Mouse (Mus musculus): ENCODE measurements around the gene Tarbp2. TPM values are rescaled to one million over a fixed set of nuclear protein-coding genes. Genes with fewer than 3 reads are reported as not detected.

Gene Tarbp2
- polyA plus RNA-seq, 1 experiment from 2014 or later = 87.7 TPM

DNA sequence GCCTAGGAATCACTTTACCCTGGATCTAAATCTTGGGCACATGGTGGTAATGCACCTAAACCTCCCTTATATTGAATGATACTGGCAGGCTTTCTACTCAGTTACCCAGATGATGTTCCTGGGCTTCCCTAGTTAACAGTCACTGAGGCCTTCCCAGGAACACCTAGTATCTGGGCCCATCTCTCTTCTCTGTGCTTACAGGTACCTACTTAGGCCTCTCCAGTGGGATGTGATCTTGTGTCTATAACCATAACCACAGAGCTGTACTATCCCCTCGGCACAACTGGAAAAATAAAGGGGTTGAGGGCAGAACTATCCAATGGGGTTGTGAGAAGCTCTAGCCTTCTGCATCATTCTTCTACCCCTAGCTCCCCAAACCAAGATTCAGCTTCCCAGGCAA lies 11.1 kb upstream of the Tarbp2 start:
- Histone ChIP-seq H3K4me2 (no peak overlapping the region), H3K9ac (no peak overlapping the region), H3K36me3 (ENCODE audit: poor library complexity, severe bottlenecking) (peaks cover 49% of the 10 kb centered on the region), H3K9me3 (replicated peaks) (no peaks in the 10 kb centered on the region), H3K27ac (no peak overlapping the region), H3K4me3 (no peak overlapping the region), H3K4me1 (peaks cover 29% of the 10 kb centered on the region), H3K27me3 (no peaks in the 10 kb centered on the region)
- 81% methylated on average over 1 of the region's 1 CpGs for WGBS
- no peak for ATAC-seq

GRCm38 (mm10) chr15:102507561-102507960 lies 10.4 kb upstream of the Tarbp2 start:
- H3K4me1 ChIP-seq = peaks cover 36% of the 10 kb centered on the region
- H3K27ac ChIP-seq = no peak overlapping the region
- no peaks in the 10 kb centered on the region for H3K9me3 ChIP-seq (replicated peaks)
- no peaks in the 10 kb centered on the region for H3K27me3 ChIP-seq
- no peak overlapping the region for H3K9ac ChIP-seq
- H3K4me3 ChIP-seq = no peak overlapping the region
- H3K36me3 ChIP-seq (ENCODE audit: poor library complexity, severe bottlenecking) = peaks cover 42% of the 10 kb centered on the region
- no peak overlapping the region for H3K4me2 ChIP-seq
- no peak for ATAC-seq

- Histone ChIP-seq H3K9ac (no peak overlapping the region), H3K4me2 (no peak overlapping the region), H3K36me3 (ENCODE audit: poor library complexity, severe bottlenecking) (peaks cover 34% of the 10 kb centered on the region), H3K9me3 (replicated peaks) (no peaks in the 10 kb centered on the region), H3K4me1 (peaks cover 39% of the 10 kb centered on the region), H3K27me3 (no peaks in the 10 kb centered on the region), H3K27ac (no peak overlapping the region), H3K4me3 (no peak overlapping the region)
- 88% methylated on average over 3 of the region's 3 CpGs for WGBS
- no peak for ATAC-seq
Observed at GRCm38 (mm10) chr15:102508336-102508735, 9.7 kb upstream of the Tarbp2 start.

- Histone ChIP-seq H3K4me3 (peak overlapping the region; percentile 62), H3K9me3 (replicated peaks) (no peaks in the 10 kb centered on the region), H3K4me1 (peaks cover 49% of the 10 kb centered on the region), H3K4me2 (peak overlapping the region; percentile 80), H3K27me3 (no peaks in the 10 kb centered on the region), H3K36me3 (ENCODE audit: poor library complexity, severe bottlenecking) (peaks cover 16% of the 10 kb centered on the region), H3K9ac (peak overlapping the region; percentile 73), H3K27ac (peak overlapping the region; percentile 83)
- ATAC-seq = peak; percentile 76
- WGBS = 6% methylated on average over 9 of the region's 9 CpGs
Observed at GRCm38 (mm10) chr15:102510110-102510509, 7.9 kb upstream of the Tarbp2 start.

GRCm38 (mm10) chr15:102510590-102511284 lies 7.3 kb upstream of the Tarbp2 start:
- Histone ChIP-seq H3K27me3 (no peaks in the 10 kb centered on the region), H3K4me1 (peaks cover 55% of the 10 kb centered on the region), H3K4me2 (peak overlapping the region; percentile 80), H3K27ac (peak overlapping the region; percentile 83), H3K4me3 (peak overlapping the region; percentile 62), H3K36me3 (ENCODE audit: poor library complexity, severe bottlenecking) (peaks cover 10% of the 10 kb centered on the region), H3K9me3 (replicated peaks) (no peaks in the 10 kb centered on the region), H3K9ac (peak overlapping the region; percentile 73)
- ATAC-seq = peak; percentile 96
- WGBS = 3% methylated on average over 33 of the region's 34 CpGs

GRCm38 (mm10) chr15:102511285-102511833 lies 6.6 kb upstream of the Tarbp2 start:
- Histone ChIP-seq H3K36me3 (ENCODE audit: poor library complexity, severe bottlenecking) (peaks cover 9% of the 10 kb centered on the region), H3K4me2 (peak overlapping the region; percentile 80), H3K9me3 (replicated peaks) (no peaks in the 10 kb centered on the region), H3K27ac (peak overlapping the region; percentile 83), H3K4me1 (peaks cover 60% of the 10 kb centered on the region), H3K9ac (no peak overlapping the region), H3K27me3 (no peaks in the 10 kb centered on the region), H3K4me3 (peak overlapping the region; percentile 5)
- WGBS = 16% methylated on average over 6 of the region's 6 CpGs
- ATAC-seq = no peak

GRCm38 (mm10) chr15:102512010-102512409 lies 6.0 kb upstream of the Tarbp2 start:
- no peak for ATAC-seq
- peaks cover 60% of the 10 kb centered on the region for H3K4me1 ChIP-seq
- WGBS = 29% methylated on average over 5 of the region's 5 CpGs
- H3K4me3 ChIP-seq = no peak overlapping the region
- H3K9ac ChIP-seq = 0 out of 2 replicates have a peak overlapping the region, but pooled peaks have one; percentile 21
- H3K27me3 ChIP-seq = no peaks in the 10 kb centered on the region
- peak overlapping the region; percentile 80 for H3K4me2 ChIP-seq
- H3K36me3 ChIP-seq (ENCODE audit: poor library complexity, severe bottlenecking) = peaks cover 5% of the 10 kb centered on the region; the same call in 1 of the 2 replicates
- peak overlapping the region; percentile 83 for H3K27ac ChIP-seq
- no peaks in the 10 kb centered on the region for H3K9me3 ChIP-seq (replicated peaks)

GRCm38 (mm10) chr15:102512471-102512870 lies 5.5 kb upstream of the Tarbp2 start:
- no peak overlapping the region for H3K4me2 ChIP-seq
- ATAC-seq = no peak
- H3K9ac ChIP-seq = no peak overlapping the region
- H3K4me3 ChIP-seq = no peak overlapping the region
- H3K36me3 ChIP-seq (ENCODE audit: poor library complexity, severe bottlenecking) = peaks cover 5% of the 10 kb centered on the region; the same call in 1 of the 2 replicates
- peaks cover 60% of the 10 kb centered on the region for H3K4me1 ChIP-seq
- peak overlapping the region; percentile 83; the same call in 1 of the 2 replicates for H3K27ac ChIP-seq
- no peaks in the 10 kb centered on the region for H3K27me3 ChIP-seq
- H3K9me3 ChIP-seq (replicated peaks) = no peaks in the 10 kb centered on the region

GRCm38 (mm10) chr15:102513004-102513403 lies 5.0 kb upstream of the Tarbp2 start:
- WGBS = 84% methylated on average over 3 of the region's 3 CpGs
- H3K4me3 ChIP-seq = no peak overlapping the region
- H3K36me3 ChIP-seq (ENCODE audit: poor library complexity, severe bottlenecking) = peaks cover 5% of the 10 kb centered on the region; the same call in 1 of the 2 replicates
- H3K9ac ChIP-seq = no peak overlapping the region
- no peak overlapping the region for H3K27ac ChIP-seq
- no peak for ATAC-seq
- H3K27me3 ChIP-seq = no peaks in the 10 kb centered on the region
- H3K4me2 ChIP-seq = no peak overlapping the region
- H3K4me1 ChIP-seq = peaks cover 60% of the 10 kb centered on the region
- H3K9me3 ChIP-seq (replicated peaks) = no peaks in the 10 kb centered on the region

- Histone ChIP-seq H3K9ac (0 out of 2 replicates have a peak overlapping the region, but pooled peaks have one; percentile 92), H3K27ac (no peak overlapping the region), H3K36me3 (ENCODE audit: poor library complexity, severe bottlenecking) (no peaks in the 10 kb centered on the region), H3K4me2 (peak overlapping the region; percentile 81), H3K9me3 (replicated peaks) (no peaks in the 10 kb centered on the region), H3K4me3 (peak overlapping the region; percentile 72), H3K4me1 (peaks cover 55% of the 10 kb centered on the region), H3K27me3 (no peaks in the 10 kb centered on the region)
- 80% methylated on average over 2 of the region's 2 CpGs for WGBS
- no peak for ATAC-seq
Observed at GRCm38 (mm10) chr15:102515261-102515660, 2.7 kb upstream of the Tarbp2 start.

GRCm38 (mm10) chr15:102515791-102516190 lies 2.2 kb upstream of the Tarbp2 start:
- H3K36me3 ChIP-seq (ENCODE audit: poor library complexity, severe bottlenecking) = peaks cover 2% of the 10 kb centered on the region; the same call in 1 of the 2 replicates
- H3K27me3 ChIP-seq = no peaks in the 10 kb centered on the region
- WGBS = 34% methylated on average over 4 of the region's 4 CpGs
- peak overlapping the region; percentile 72 for H3K4me3 ChIP-seq
- H3K9me3 ChIP-seq (replicated peaks) = no peaks in the 10 kb centered on the region
- peak overlapping the region; percentile 81 for H3K4me2 ChIP-seq
- peak overlapping the region; percentile 93 for H3K27ac ChIP-seq
- H3K9ac ChIP-seq = peak overlapping the region; percentile 92
- H3K4me1 ChIP-seq = peaks cover 55% of the 10 kb centered on the region
- no peak for ATAC-seq

- WGBS = under 1% methylated on average over 12 of the region's 12 CpGs
- Histone ChIP-seq H3K27ac (peak overlapping the region; percentile 93), H3K9ac (peak overlapping the region; percentile 92), H3K4me1 (peaks cover 50% of the 10 kb centered on the region), H3K36me3 (ENCODE audit: poor library complexity, severe bottlenecking) (peaks cover 7% of the 10 kb centered on the region), H3K4me3 (peak overlapping the region; percentile 72), H3K4me2 (peak overlapping the region; percentile 81), H3K27me3 (no peaks in the 10 kb centered on the region), H3K9me3 (replicated peaks) (no peaks in the 10 kb centered on the region)
- ATAC-seq = no peak
Observed at GRCm38 (mm10) chr15:102516293-102516692, 1.7 kb upstream of the Tarbp2 start.
